Mouse (Mus musculus) CH12.LX (cell line): Measurements from ENCODE around the gene Tmem119. TPM values are rescaled to one million over a fixed set of nuclear protein-coding genes. Genes with fewer than 3 reads are reported as not detected.

Source experiments
- DNase-seq: peaks from one replicate; pipeline ENCODE4 v3.0.0-alpha.2; 2013; ENCODE audit errors: extremely low read depth
- H3K27ac ChIP-seq: 2 replicates; pipeline ENCODE4 v1.5.1; 2012; ENCODE audit warnings: low read depth, mild to moderate bottlenecking, control low read depth, moderate library complexity; ENCODE audit not compliant: insufficient read depth
- H3K27me3 ChIP-seq: replicated peaks from 2 replicates; pipeline ENCODE3; 2012; ENCODE audit warnings: inconsistent platforms
- H3K36me3 ChIP-seq, 2 experiments: replicated peaks in 1 of 2; 2 replicates each; pipeline versions ENCODE3 to v1.6.1; 2012; ENCODE audit warnings: inconsistent platforms in 1 of 2, low read length in 1 of 2, mild to moderate bottlenecking in 1 of 2, mixed read lengths in 1 of 2, moderate library complexity in 1 of 2; ENCODE audit not compliant: control insufficient read depth in 1 of 2, insufficient read depth in 1 of 2
- H3K4me1 ChIP-seq, 2 experiments: 2 replicates each; pipeline ENCODE4 v1.6.1; 2012; ENCODE audit warnings: inconsistent platforms in 1 of 2, moderate library complexity in 1 of 2; ENCODE audit not compliant: insufficient read depth in 2 of 2, control insufficient read depth in 1 of 2
- H3K4me2 ChIP-seq: 2 replicates; pipeline ENCODE4 v1.6.1; 2012; ENCODE audit warnings: low read depth, mild to moderate bottlenecking, control low read depth; ENCODE audit not compliant: poor library complexity, insufficient read depth, severe bottlenecking
- H3K4me3 ChIP-seq, 3 experiments: fragments of 150-350 bp in 1 of 3; sonication (generic) in 1 of 3; replicated peaks in 1 of 3; 2 replicates each; pipeline versions ENCODE3 to v1.5.1; 2011 to 2012; ENCODE audit warnings: low read depth in 2 of 3, low read length in 2 of 3, mild to moderate bottlenecking in 2 of 3, moderate library complexity in 2 of 3, control low read depth in 1 of 3, improper control_type of control experiment in 1 of 3, inconsistent platforms in 1 of 3, mixed read lengths in 1 of 3; ENCODE audit not compliant: poor library complexity in 1 of 3
- H3K79me2 ChIP-seq: replicated peaks from 2 replicates; pipeline ENCODE4 v1.6.1; 2012; ENCODE audit warnings: mild to moderate bottlenecking, moderate library complexity; ENCODE audit not compliant: control insufficient read depth, poor library complexity, insufficient read depth, severe bottlenecking; ENCODE audit errors: extremely low read depth
- H3K9ac ChIP-seq: 2 replicates; pipeline ENCODE4 v1.6.1; 2012; ENCODE audit warnings: low read depth, mild to moderate bottlenecking, control low read depth, moderate library complexity; ENCODE audit not compliant: insufficient read depth
- H3K9me3 ChIP-seq: replicated peaks from 2 replicates; pipeline ENCODE3; 2012; ENCODE audit warnings: low read length, inconsistent platforms, mixed read lengths
- CHD2 ChIP-seq: IDR thresholded peaks from 2 replicates; pipeline ENCODE4 v1.6.1; 2011; ENCODE audit warnings: low read length, improper control_type of control experiment
- E2F4 ChIP-seq: IDR thresholded peaks from 2 replicates; pipeline ENCODE4 v1.6.1; 2011; ENCODE audit warnings: low read depth, low read length, improper control_type of control experiment; ENCODE audit not compliant: insufficient replicate concordance
- ELF1 ChIP-seq: IDR thresholded peaks from 2 replicates; pipeline ENCODE4 v1.6.1; 2014; ENCODE audit warnings: low read depth, mild to moderate bottlenecking, inconsistent platforms, low read length, improper control_type of control experiment
- ETS1 ChIP-seq: conservative IDR thresholded peaks from 2 replicates; pipeline ENCODE4 v1.6.1; 2012; ENCODE audit warnings: low read depth, mild to moderate bottlenecking, inconsistent platforms, low read length, improper control_type of control experiment, moderate library complexity
- GABPA ChIP-seq: IDR thresholded peaks from 2 replicates; pipeline ENCODE4 v1.6.1; 2012; ENCODE audit warnings: low read depth, low read length, improper control_type of control experiment, inconsistent platforms; ENCODE audit not compliant: insufficient replicate concordance
- JUND ChIP-seq: conservative IDR thresholded peaks from 2 replicates; pipeline ENCODE4 v1.6.1; 2011; ENCODE audit warnings: low read depth, low read length, improper control_type of control experiment
- MAZ ChIP-seq: IDR thresholded peaks from 2 replicates; pipeline ENCODE4 v1.6.1; 2012; ENCODE audit warnings: low read depth, mild to moderate bottlenecking, inconsistent platforms, low read length, improper control_type of control experiment, moderate library complexity
- MXI1 ChIP-seq: IDR thresholded peaks from 2 replicates; pipeline ENCODE4 v1.6.1; 2011; ENCODE audit warnings: mild to moderate bottlenecking, low read depth, low read length, improper control_type of control experiment
- NELFE ChIP-seq: IDR thresholded peaks from 2 replicates; pipeline ENCODE4 v1.6.1; 2011; ENCODE audit warnings: low read depth, low read length, improper control_type of control experiment
- POLR2A ChIP-seq: IDR thresholded peaks from 2 replicates; pipeline ENCODE4 v1.6.1; 2011; ENCODE audit warnings: low read depth, mild to moderate bottlenecking, improper control_type of control experiment, low read length
- UBTF ChIP-seq: IDR thresholded peaks from 2 replicates; pipeline ENCODE4 v1.6.1; 2012; ENCODE audit warnings: low read depth, mild to moderate bottlenecking, inconsistent platforms, low read length, improper control_type of control experiment, moderate library complexity
- USF2 ChIP-seq: conservative IDR thresholded peaks from 2 replicates; pipeline ENCODE4 v1.6.1; 2011; ENCODE audit warnings: low read depth, low read length, improper control_type of control experiment
- ZC3H11A ChIP-seq: IDR thresholded peaks from 2 replicates; pipeline ENCODE4 v1.6.1; 2012; ENCODE audit warnings: low read depth, mild to moderate bottlenecking, inconsistent platforms, low read length, improper control_type of control experiment
- ZNF384 ChIP-seq: IDR thresholded peaks from 2 replicates; pipeline ENCODE4 v1.6.1; 2012; ENCODE audit warnings: low read depth, low read length, improper control_type of control experiment, inconsistent platforms
- dilution Hi-C: fragments of 300-500 bp; cut with MboI; formaldehyde crosslinking; loops from 2 replicates; pipeline ENCODE4 v1.14.3; 2020; ENCODE audit warnings: low sequenced_read_pairs; ENCODE audit not compliant: extremely low pct_unique_long_range_greater_than_20kb, extremely low pct_ligation_motif_present
- in situ Hi-C: fragments of 300-500 bp; cut with MboI; formaldehyde crosslinking; loops from 3 replicates; pipeline ENCODE4 v1.14.3; 2019; ENCODE audit warnings: low sequenced_read_pairs, low pct_ligation_motif_present, low pct_unique_long_range_greater_than_20kb, mixed read lengths
- polyA plus RNA-seq: library from polyadenylated mRNA; unstranded; fragments of >175 nt; gene quantifications from 2 replicates; pipeline ENCODE4 v1.2.1, GENCODE M21; 2012; ENCODE audit warnings: low read depth; ENCODE audit not compliant: insufficient read length
- total RNA-seq, 2 experiments: library from RNA; depleted of rRNA; stranded (reverse); fragments of 300-350 nt in 1 of 2; fragments of >200 nt in 1 of 2; gene quantifications; 2 replicates each; pipeline ENCODE4 v1.2.3; 2012 to 2014

Gene Tmem119
- total and polyA plus RNA-seq, 3 experiments = 0.30 to 1.5 (median 1.0) TPM

DNA sequence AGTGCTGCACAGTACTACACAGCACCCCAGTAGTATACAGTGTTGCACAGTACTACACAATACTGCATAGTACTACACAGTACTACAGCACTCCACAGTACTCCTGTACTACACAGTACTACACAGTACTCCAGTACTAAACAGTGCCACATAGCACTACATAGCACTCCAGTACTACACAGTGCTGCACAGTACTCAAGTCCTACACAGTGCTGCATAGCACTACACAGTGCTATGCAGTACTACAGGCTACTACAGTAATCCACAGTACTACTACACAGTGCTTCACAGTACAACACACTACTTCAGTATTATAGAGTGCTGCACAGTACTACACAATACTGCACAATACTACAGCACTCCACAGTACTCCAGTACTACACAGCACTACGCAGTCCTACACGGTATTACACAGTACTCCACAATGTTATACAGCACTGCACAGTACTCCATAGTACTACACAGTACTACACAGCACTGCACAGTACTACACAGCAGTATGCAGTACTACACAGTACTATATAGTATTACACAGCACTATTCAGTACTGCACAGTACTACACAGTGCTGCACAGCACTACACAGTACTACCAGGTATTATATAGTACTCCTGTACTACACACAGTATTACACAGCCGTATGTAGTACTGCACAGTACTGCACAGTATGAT is 20.1 kb downstream of the Tmem119 start:
- in situ Hi-C loops (no loop called here), dilution Hi-C loops (no loop called here)
- DNase-seq = no peak
- H3K9me3 ChIP-seq = peaks cover 4% of the 10 kb centered on the region
- no peak overlapping the region for H3K4me3 ChIP-seq
- peaks cover 33 to 70% of the 10 kb centered on the region in 2 experiments for H3K4me1 ChIP-seq
- no peak overlapping the region for H3K27ac ChIP-seq
- H3K36me3 ChIP-seq = peaks cover 10 to 32% of the 10 kb centered on the region in 2 experiments
- no peak for TF ChIP-seq ELF1
- TF ChIP-seq NELFE = no peak
- TF ChIP-seq ZNF384 = no peak
- TF ChIP-seq UBTF = no peak
- TF ChIP-seq GABPA = no peak
- no peak for TF ChIP-seq USF2
- no peak for TF ChIP-seq MXI1
- TF ChIP-seq, all 38 proteins: peak for 0
- H3K79me2 ChIP-seq = no peaks in the 10 kb centered on the region
- H3K27me3 ChIP-seq = no peaks in the 10 kb centered on the region
- no peak overlapping the region for H3K4me2 ChIP-seq
- H3K9ac ChIP-seq = no peak overlapping the region

DNA sequence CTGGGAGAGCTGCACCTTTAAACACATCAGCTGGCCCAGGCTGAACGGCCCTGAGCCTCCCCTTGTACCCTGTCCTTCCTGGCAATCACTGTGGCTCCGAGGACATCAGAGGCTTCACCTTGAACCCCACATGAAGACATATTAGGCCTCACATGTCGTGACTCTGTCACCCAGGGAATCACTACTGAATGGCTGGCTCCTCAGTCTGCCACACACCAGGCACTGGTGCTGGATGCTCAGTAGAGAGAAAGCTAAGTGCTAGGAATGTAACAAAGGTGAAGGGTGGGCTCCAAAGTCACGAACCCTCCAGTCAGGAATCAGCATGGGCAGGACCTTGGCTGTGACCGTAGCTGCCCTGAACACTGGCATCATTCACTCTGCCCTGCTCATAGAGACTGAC is 20.7 kb downstream of the Tmem119 start:
- no peak for DNase-seq
- Histone ChIP-seq H3K79me2 (0 out of 2 replicates have a peak, but pooled peaks cover under 1% of the 10 kb centered on the region), H3K36me3 (peaks cover 17 to 38% of the 10 kb centered on the region in 2 experiments), H3K4me1 (peaks cover 38 to 75% of the 10 kb centered on the region in 2 experiments), H3K4me2 (no peak overlapping the region), H3K27ac (no peak overlapping the region), H3K9me3 (peaks cover 4% of the 10 kb centered on the region), H3K4me3 (no peak overlapping the region), H3K27me3 (no peaks in the 10 kb centered on the region), H3K9ac (no peak overlapping the region)
- in situ Hi-C loops = loop anchor here (5.0 to 10.0 kb wide), 2 partner anchors 33 to 55 kb away; partner anchors contain the start of gene Selplg
- dilution Hi-C loops = no loop called here
- TF ChIP-seq JUND (no peak), E2F4 (no peak), GABPA (no peak), MAZ (no peak), ETS1 (no peak), NELFE (no peak), POLR2A (no peak), USF2 (no peak), CHD2 (no peak), ZC3H11A (no peak)
